Mouse (Mus musculus): ENCODE data around the gene Cuedc2. TPM values are rescaled to one million over a fixed set of nuclear protein-coding genes. Genes with fewer than 3 reads are reported as not detected.

Gene Cuedc2
- total and polyA plus RNA-seq, 2 experiments from 2014 or later = 157 to 314 TPM

DNA sequence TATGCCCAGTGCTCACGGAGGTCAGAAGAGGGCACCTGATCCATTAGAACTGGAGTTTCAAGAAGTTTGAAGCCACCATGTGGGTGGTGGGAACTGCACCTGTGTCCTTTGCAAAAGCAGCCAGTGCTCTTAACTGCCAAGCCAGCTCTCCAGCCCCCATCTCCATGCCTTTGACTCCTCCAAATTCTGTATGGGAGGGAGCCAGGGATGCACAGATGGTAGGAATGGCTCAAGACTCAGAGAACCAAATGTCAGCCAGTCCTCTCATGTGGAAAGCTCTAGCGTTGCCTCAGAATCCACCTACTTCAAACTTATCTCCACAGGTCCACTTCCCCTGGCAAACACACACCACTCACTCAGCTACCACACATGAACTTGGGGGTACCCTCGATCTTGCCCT, 4.6 kb downstream of the Cuedc2 start:
- H3K4me1 ChIP-seq (ENCODE audit: insufficient read depth, low read length) = peaks cover 8% of the 10 kb centered on the region
- no peak overlapping the region for H3K9ac ChIP-seq (replicated peaks; ENCODE audit: low read length, poor library complexity, severe bottlenecking)
- no peaks in the 10 kb centered on the region for H3K27me3 ChIP-seq (ENCODE audit: insufficient read depth, low read length)
- no peak overlapping the region for H3K4me2 ChIP-seq (ENCODE audit: low read depth, low read length, poor library complexity, severe bottlenecking)
- 91% methylated on average over 3 of the region's 3 CpGs for WGBS
- no peak for TF ChIP-seq CTCF (IDR thresholded peaks at IDR 0.05)
- peaks cover 26% of the 10 kb centered on the region for H3K36me3 ChIP-seq (ENCODE audit: insufficient read depth, low read length)
- DNase-seq (ENCODE audit: low spot score) (no peak), ATAC-seq (ENCODE audit: low FRiP score) (no peak)
- no peak overlapping the region for H3K4me3 ChIP-seq (ENCODE audit: low read depth, low read length)
- H3K9me3 ChIP-seq (ENCODE audit: low read length) = no peaks in the 10 kb centered on the region
- no peak overlapping the region for H3K27ac ChIP-seq (ENCODE audit: low read depth, low read length)

DNA sequence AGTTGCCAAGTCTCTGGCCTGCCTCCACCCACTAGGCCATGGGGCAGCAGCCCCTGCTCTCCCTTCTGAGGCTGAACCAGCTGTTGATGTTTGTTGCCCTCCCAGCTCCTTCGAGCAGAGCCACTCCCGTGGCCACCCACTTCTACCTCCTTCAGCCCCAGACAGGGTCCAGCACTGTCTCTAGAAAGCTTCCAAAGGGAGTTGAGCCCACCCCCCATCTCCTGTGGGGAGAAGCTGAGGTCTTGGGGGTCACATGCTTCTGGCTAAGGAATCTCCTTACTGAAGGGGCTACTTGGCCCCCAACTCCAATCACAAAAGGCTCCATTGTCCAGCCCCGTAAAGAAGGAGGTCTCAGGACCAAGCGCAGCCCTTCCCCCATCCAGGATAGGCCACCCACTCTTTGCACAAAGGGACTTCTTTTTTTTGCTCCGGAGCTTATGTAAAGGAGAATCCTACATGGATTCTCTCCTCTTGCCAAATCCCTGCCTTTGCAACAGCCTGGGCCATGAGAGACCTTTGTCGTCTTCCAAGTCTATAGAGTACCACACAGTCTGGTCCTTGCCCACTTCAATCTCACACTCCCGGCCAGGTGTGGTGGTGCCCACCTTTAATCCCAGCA, 5.7 kb downstream of the Cuedc2 start:
- ATAC-seq (ENCODE audit: low FRiP score) = no peak
- H3K4me3 ChIP-seq (ENCODE audit: low read depth, low read length) = no peak overlapping the region
- H3K36me3 ChIP-seq (ENCODE audit: insufficient read depth, low read length) = peaks cover 26% of the 10 kb centered on the region
- no peak for DNase-seq (ENCODE audit: low spot score)
- TF ChIP-seq CTCF (IDR thresholded peaks at IDR 0.05) = no peak
- H3K9ac ChIP-seq (replicated peaks; ENCODE audit: low read length, poor library complexity, severe bottlenecking) = no peak overlapping the region
- no peak overlapping the region for H3K27ac ChIP-seq (ENCODE audit: low read depth, low read length)
- peaks cover 8% of the 10 kb centered on the region for H3K4me1 ChIP-seq (ENCODE audit: insufficient read depth, low read length)
- no peaks in the 10 kb centered on the region for H3K27me3 ChIP-seq (ENCODE audit: insufficient read depth, low read length)
- 34% methylated on average over 7 of the region's 7 CpGs for WGBS
- no peak overlapping the region for H3K4me2 ChIP-seq (ENCODE audit: low read depth, low read length, poor library complexity, severe bottlenecking)
- no peaks in the 10 kb centered on the region for H3K9me3 ChIP-seq (ENCODE audit: low read length)

DNA sequence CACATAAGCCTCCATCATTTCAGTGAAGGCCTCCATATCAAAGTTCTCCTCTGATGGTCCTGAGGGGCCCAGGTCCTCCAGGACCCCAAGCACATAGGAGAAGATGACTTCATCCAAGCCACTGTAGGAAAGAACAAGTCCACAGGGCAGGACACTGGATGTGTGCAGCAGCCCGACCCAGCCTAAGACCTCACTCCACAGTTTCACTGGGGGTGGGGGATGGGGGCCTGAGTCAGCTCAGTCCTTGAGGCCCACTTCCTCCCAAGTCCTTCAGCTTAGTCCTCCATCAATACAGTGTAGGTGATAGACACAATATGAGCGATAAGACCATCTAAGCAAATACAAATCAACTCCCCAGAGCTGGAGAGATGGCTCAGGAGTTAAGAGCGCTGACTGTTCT, 6.6 kb downstream of the Cuedc2 start:
- Histone ChIP-seq H3K4me2 (ENCODE audit: low read depth, low read length, poor library complexity, severe bottlenecking) (no peak overlapping the region), H3K9ac (replicated peaks; ENCODE audit: low read length, poor library complexity, severe bottlenecking) (no peak overlapping the region), H3K4me3 (ENCODE audit: low read depth, low read length) (no peak overlapping the region), H3K4me1 (ENCODE audit: insufficient read depth, low read length) (no peaks in the 10 kb centered on the region; the same call in 1 of the 2 replicates), H3K9me3 (ENCODE audit: low read length) (no peaks in the 10 kb centered on the region), H3K27me3 (ENCODE audit: insufficient read depth, low read length) (no peaks in the 10 kb centered on the region), H3K27ac (ENCODE audit: low read depth, low read length) (no peak overlapping the region), H3K36me3 (ENCODE audit: insufficient read depth, low read length) (peaks cover 26% of the 10 kb centered on the region)
- no peak for ATAC-seq (ENCODE audit: low FRiP score)
- no peak for TF ChIP-seq CTCF (IDR thresholded peaks at IDR 0.05)
- WGBS = 87% methylated on average over 3 of the region's 3 CpGs
- DNase-seq (ENCODE audit: low spot score) = no peak

DNA sequence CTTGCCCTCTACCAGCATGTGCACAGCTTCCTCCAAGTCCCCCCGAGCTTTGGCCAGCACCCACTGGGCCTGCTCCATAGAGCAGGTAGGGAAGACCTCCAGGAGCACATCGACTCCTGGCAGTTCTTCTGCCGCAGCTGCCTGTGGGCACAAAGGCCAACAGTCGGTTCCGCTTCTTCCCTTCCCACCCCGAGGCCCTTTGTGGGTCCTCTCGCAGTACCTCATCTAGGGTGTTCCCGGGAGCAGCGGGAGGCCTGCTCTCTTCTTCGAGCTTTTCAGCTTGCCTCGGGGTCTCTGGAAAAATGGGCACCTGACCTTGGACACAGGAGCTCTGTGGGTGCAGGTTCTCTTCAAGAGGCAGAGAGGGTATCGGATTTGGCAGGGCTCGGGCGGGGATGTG, 7.2 kb downstream of the Cuedc2 start:
- WGBS = 93% methylated on average over 14 of the region's 14 CpGs
- H3K4me2 ChIP-seq (ENCODE audit: low read depth, low read length, poor library complexity, severe bottlenecking) = no peak overlapping the region
- no peaks in the 10 kb centered on the region; the same call in 1 of the 2 replicates for H3K4me1 ChIP-seq (ENCODE audit: insufficient read depth, low read length)
- H3K27me3 ChIP-seq (ENCODE audit: insufficient read depth, low read length) = no peaks in the 10 kb centered on the region
- H3K9me3 ChIP-seq (ENCODE audit: low read length) = no peaks in the 10 kb centered on the region
- no peak overlapping the region for H3K9ac ChIP-seq (replicated peaks; ENCODE audit: low read length, poor library complexity, severe bottlenecking)
- no peak overlapping the region for H3K4me3 ChIP-seq (ENCODE audit: low read depth, low read length)
- no peak for ATAC-seq (ENCODE audit: low FRiP score)
- no peak for DNase-seq (ENCODE audit: low spot score)
- no peak for TF ChIP-seq CTCF (IDR thresholded peaks at IDR 0.05)
- H3K27ac ChIP-seq (ENCODE audit: low read depth, low read length) = no peak overlapping the region
- peaks cover 26% of the 10 kb centered on the region for H3K36me3 ChIP-seq (ENCODE audit: insufficient read depth, low read length)

DNA sequence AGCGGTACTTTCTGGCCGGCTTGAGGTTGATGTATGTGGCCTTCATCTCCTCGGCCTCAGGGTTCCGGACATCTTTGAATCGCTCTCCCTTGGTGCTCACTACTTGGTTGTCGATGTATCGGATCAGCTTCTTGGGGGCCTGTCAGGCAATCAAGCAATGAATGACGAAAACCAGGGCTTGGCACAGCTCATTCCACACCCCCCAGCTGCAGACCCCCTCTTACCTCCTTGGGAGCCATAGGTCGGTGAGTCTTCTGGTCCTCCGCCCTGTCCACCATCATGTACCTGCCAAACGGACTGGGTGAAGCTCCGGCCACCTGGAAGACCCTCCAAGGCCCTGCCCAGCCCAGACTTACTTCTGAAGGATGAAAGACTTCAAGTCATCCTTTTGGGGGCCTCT, 7.8 kb downstream of the Cuedc2 start:
- Histone ChIP-seq H3K9ac (replicated peaks; ENCODE audit: low read length, poor library complexity, severe bottlenecking) (no peak overlapping the region), H3K36me3 (ENCODE audit: insufficient read depth, low read length) (peaks cover 26% of the 10 kb centered on the region), H3K4me1 (ENCODE audit: insufficient read depth, low read length) (no peaks in the 10 kb centered on the region; the same call in 1 of the 2 replicates), H3K27ac (ENCODE audit: low read depth, low read length) (no peak overlapping the region), H3K27me3 (ENCODE audit: insufficient read depth, low read length) (no peaks in the 10 kb centered on the region), H3K9me3 (ENCODE audit: low read length) (no peaks in the 10 kb centered on the region), H3K4me2 (ENCODE audit: low read depth, low read length, poor library complexity, severe bottlenecking) (no peak overlapping the region), H3K4me3 (ENCODE audit: low read depth, low read length) (no peak overlapping the region)
- DNase-seq (ENCODE audit: low spot score) (no peak), ATAC-seq (ENCODE audit: low FRiP score) (no peak)
- WGBS = 95% methylated on average over 12 of the region's 12 CpGs
- no peak for TF ChIP-seq CTCF (IDR thresholded peaks at IDR 0.05)

DNA sequence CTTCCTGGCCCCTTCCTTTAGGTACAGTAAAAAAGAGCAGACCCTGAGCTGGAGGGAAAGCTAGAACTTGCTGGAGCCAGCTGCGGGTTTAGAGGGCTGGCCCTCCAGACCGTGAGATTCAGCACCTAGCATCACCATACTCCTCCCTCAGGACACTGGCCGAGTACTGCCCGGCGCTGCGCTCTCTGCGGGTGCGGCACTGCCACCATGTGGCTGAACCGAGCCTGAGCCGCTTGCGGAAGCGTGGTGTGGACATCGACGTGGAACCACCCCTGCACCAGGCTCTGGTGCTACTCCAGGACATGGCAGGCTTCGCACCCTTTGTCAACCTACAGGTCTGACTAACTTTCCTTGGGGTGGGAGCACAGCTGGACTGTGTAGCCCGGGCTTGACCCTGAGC, 8.6 kb downstream of the Cuedc2 start:
- H3K27me3 ChIP-seq (ENCODE audit: insufficient read depth, low read length) = no peaks in the 10 kb centered on the region
- ATAC-seq (ENCODE audit: low FRiP score) = no peak
- peak overlapping the region; percentile 66; the same call in 1 of the 2 replicates for H3K4me3 ChIP-seq (ENCODE audit: low read depth, low read length)
- 0 out of 2 replicates have a peak overlapping the region, but pooled peaks have one; percentile 19 for H3K9ac ChIP-seq (replicated peaks; ENCODE audit: low read length, poor library complexity, severe bottlenecking)
- H3K36me3 ChIP-seq (ENCODE audit: insufficient read depth, low read length) = peaks cover 26% of the 10 kb centered on the region
- peak; percentile 77 for DNase-seq (ENCODE audit: low spot score)
- WGBS = 5% methylated on average over 16 of the region's 16 CpGs
- H3K4me2 ChIP-seq (ENCODE audit: low read depth, low read length, poor library complexity, severe bottlenecking) = peak overlapping the region; percentile 97
- H3K4me1 ChIP-seq (ENCODE audit: insufficient read depth, low read length) = peaks cover 5% of the 10 kb centered on the region; the same call in 1 of the 2 replicates
- peak; percentile 84 for TF ChIP-seq CTCF (IDR thresholded peaks at IDR 0.05)
- H3K27ac ChIP-seq (ENCODE audit: low read depth, low read length) = no peak overlapping the region
- H3K9me3 ChIP-seq (ENCODE audit: low read length) = no peaks in the 10 kb centered on the region

Measured in midbrain, postnatal 0 days (tissue).